Mouse (Mus musculus): ENCODE measurements around the gene Ing2.

DNA sequence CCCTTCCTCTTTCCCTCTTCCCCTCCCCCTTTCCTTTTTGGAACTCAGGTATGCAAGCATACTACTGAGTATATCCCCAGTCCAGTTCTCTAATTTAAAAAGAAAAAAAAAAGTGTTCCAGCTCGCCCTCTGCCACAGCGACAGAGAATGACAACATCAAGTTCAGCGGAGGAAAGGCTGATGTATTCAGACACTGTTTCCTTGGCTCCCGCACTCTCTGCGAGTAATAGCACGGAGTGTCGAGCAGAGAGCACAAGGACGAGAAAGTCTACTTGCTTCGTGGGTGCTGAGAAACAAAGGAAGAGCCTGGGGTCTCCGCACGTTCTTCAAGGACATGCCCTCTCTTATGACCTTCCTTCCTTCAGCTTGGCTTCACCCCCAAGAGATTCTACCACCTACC lies 43.3 kb upstream of the Ing2 start:
- no peak for TF ChIP-seq EP300 (IDR thresholded peaks at IDR 0.05; ENCODE audit: low read depth)
- TF ChIP-seq CTCF (IDR thresholded peaks at IDR 0.05; ENCODE audit: low read depth): no peak

All from heart, postnatal 0 days (tissue).